Mouse (Mus musculus): Measurements from ENCODE around the gene Prlh. TPM values are rescaled to one million over a fixed set of nuclear protein-coding genes. Genes with fewer than 3 reads are reported as not detected.

Prlh gene
- polyA plus RNA-seq, 1 experiment from 2014 or later, result not detected

- Histone ChIP-seq H3K36me3 (no peaks in the 10 kb centered on the region), H3K4me3 (no peak overlapping the region), H3K27ac (replicated peaks) (no peak overlapping the region), H3K27me3 (ENCODE audit: low read depth, poor library complexity, severe bottlenecking) (peaks cover 22% of the 10 kb centered on the region), H3K4me1 (peaks cover 31% of the 10 kb centered on the region), H3K9me3 (replicated peaks) (peaks cover 4% of the 10 kb centered on the region; the same call in 1 of the 2 replicates)
- WGBS, result 85% methylated on average over 4 of the region's 4 CpGs
- no peak for DNase-seq (ENCODE audit: low spot score)
These were observed 44.2 kb downstream of the Prlh start for GRCm38 (mm10) chr1:90997136-90997535.

GRCm38 (mm10) chr1:90997641-90998040, 44.7 kb downstream of the Prlh start:
- no peak for DNase-seq (ENCODE audit: low spot score)
- H3K27me3 ChIP-seq (ENCODE audit: low read depth, poor library complexity, severe bottlenecking), result peaks cover 22% of the 10 kb centered on the region
- no peak overlapping the region for H3K27ac ChIP-seq (replicated peaks)
- H3K36me3 ChIP-seq, result no peaks in the 10 kb centered on the region
- H3K4me1 ChIP-seq, result peaks cover 31% of the 10 kb centered on the region
- no peak overlapping the region for H3K4me3 ChIP-seq
- WGBS, result 86% methylated on average over 5 of the region's 5 CpGs
- H3K9me3 ChIP-seq (replicated peaks), result peaks cover 4% of the 10 kb centered on the region; the same call in 1 of the 2 replicates

GRCm38 (mm10) chr1:90998268-90998890, 45.5 kb downstream of the Prlh start, which contains the start of gene Lrrfip1:
TSS of gene Lrrfip1 (plus strand) at chr1:90998737.
- Histone ChIP-seq H3K36me3 (no peaks in the 10 kb centered on the region), H3K27ac (replicated peaks) (peak within 1 kb of the TSS; percentile 90), H3K4me3 (peak within 1 kb of the TSS; percentile 85), H3K9me3 (replicated peaks) (peaks cover 4% of the 10 kb centered on the region; the same call in 1 of the 2 replicates), H3K4me1 (peaks cover 31% of the 10 kb centered on the region), H3K27me3 (ENCODE audit: low read depth, poor library complexity, severe bottlenecking) (peaks cover 22% of the 10 kb centered on the region)
- WGBS, result 2% methylated on average over 59 of the region's 59 CpGs
- peak; percentile 68 for DNase-seq (ENCODE audit: low spot score)

- Histone ChIP-seq H3K36me3 (no peaks in the 10 kb centered on the region), H3K4me3 (peak overlapping the region; percentile 85), H3K27ac (replicated peaks) (peak overlapping the region; percentile 90), H3K27me3 (ENCODE audit: low read depth, poor library complexity, severe bottlenecking) (peaks cover 22% of the 10 kb centered on the region), H3K9me3 (replicated peaks) (peaks cover 4% of the 10 kb centered on the region; the same call in 1 of the 2 replicates), H3K4me1 (peaks cover 31% of the 10 kb centered on the region)
- WGBS, result 3% methylated on average over 41 of the region's 41 CpGs
- peak; percentile 50 for DNase-seq (ENCODE audit: low spot score)
These were observed 46.1 kb downstream of the Prlh start for GRCm38 (mm10) chr1:90998891-90999611.

GRCm38 (mm10) chr1:90999911-91000601, 47.1 kb downstream of the Prlh start:
- Histone ChIP-seq H3K4me1 (peaks cover 31% of the 10 kb centered on the region), H3K36me3 (no peaks in the 10 kb centered on the region), H3K9me3 (replicated peaks) (peaks cover 4% of the 10 kb centered on the region; the same call in 1 of the 2 replicates), H3K27ac (replicated peaks) (no peak overlapping the region; the same call in 1 of the 2 replicates), H3K27me3 (ENCODE audit: low read depth, poor library complexity, severe bottlenecking) (peaks cover 22% of the 10 kb centered on the region), H3K4me3 (peak overlapping the region; percentile 85; the same call in 1 of the 2 replicates)
- 82% methylated on average over 10 of the region's 10 CpGs for WGBS
- no peak for DNase-seq (ENCODE audit: low spot score)

- 88% methylated on average over 3 of the region's 3 CpGs for WGBS
- no peak overlapping the region for H3K27ac ChIP-seq (replicated peaks)
- peaks cover 22% of the 10 kb centered on the region for H3K27me3 ChIP-seq (ENCODE audit: low read depth, poor library complexity, severe bottlenecking)
- no peaks in the 10 kb centered on the region for H3K9me3 ChIP-seq (replicated peaks)
- no peak for DNase-seq (ENCODE audit: low spot score)
- H3K4me3 ChIP-seq, result no peak overlapping the region
- H3K36me3 ChIP-seq, result no peaks in the 10 kb centered on the region
- H3K4me1 ChIP-seq, result peaks cover 31% of the 10 kb centered on the region
These were observed 48.2 kb downstream of the Prlh start for GRCm38 (mm10) chr1:91001101-91001500.

GRCm38 (mm10) chr1:91001871-91002539, 49.1 kb downstream of the Prlh start:
- Histone ChIP-seq H3K9me3 (replicated peaks) (no peaks in the 10 kb centered on the region), H3K4me1 (peaks cover 31% of the 10 kb centered on the region), H3K27ac (replicated peaks) (no peak overlapping the region), H3K4me3 (no peak overlapping the region), H3K27me3 (ENCODE audit: low read depth, poor library complexity, severe bottlenecking) (peaks cover 20% of the 10 kb centered on the region), H3K36me3 (no peaks in the 10 kb centered on the region)
- 87% methylated on average over 3 of the region's 3 CpGs for WGBS
- DNase-seq (ENCODE audit: low spot score), result no peak

GRCm38 (mm10) chr1:91002641-91003040, 49.7 kb downstream of the Prlh start:
- Histone ChIP-seq H3K4me3 (no peak overlapping the region), H3K4me1 (peaks cover 31% of the 10 kb centered on the region), H3K27ac (replicated peaks) (no peak overlapping the region), H3K27me3 (ENCODE audit: low read depth, poor library complexity, severe bottlenecking) (peaks cover 14% of the 10 kb centered on the region), H3K9me3 (replicated peaks) (no peaks in the 10 kb centered on the region), H3K36me3 (no peaks in the 10 kb centered on the region)
- DNase-seq (ENCODE audit: low spot score), result no peak
- WGBS, result 80% methylated on average over 3 of the region's 3 CpGs

Other genes starting within 250 kb of the Prlh start
- 3.0 and 5.4 TPM in 2 replicates for gene Col6a3, start 109.1 kb upstream of the Prlh start, polyA plus RNA-seq (2016; fragmentation: Nextera tagmentation; extraction: Ambion mirVana)
- 0.14 and 0.20 TPM in 2 replicates for gene Mlph, start 38.0 kb upstream of the Prlh start, polyA plus RNA-seq (2016; fragmentation: Nextera tagmentation; extraction: Ambion mirVana)
- not detected in 2 replicates for gene Rab17, start 16.6 kb downstream of the Prlh start, polyA plus RNA-seq (2016; fragmentation: Nextera tagmentation; extraction: Ambion mirVana)
- 19.8 and 22.2 TPM in 2 replicates for gene Lrrfip1, start 45.6 kb downstream of the Prlh start, polyA plus RNA-seq (2016; fragmentation: Nextera tagmentation; extraction: Ambion mirVana)
- 0.36 and 0.51 TPM in 2 replicates for gene Rbm44, start 192.0 kb downstream of the Prlh start, polyA plus RNA-seq (2016; fragmentation: Nextera tagmentation; extraction: Ambion mirVana)
- gene Ramp1, start 226.7 kb downstream of the Prlh start, polyA plus RNA-seq (2016; fragmentation: Nextera tagmentation; extraction: Ambion mirVana), result 0.47 and 0.48 TPM in 2 replicates